Mouse (Mus musculus) midbrain, postnatal 0 days (tissue): ENCODE results near the gene Dnm3. TPM values are rescaled to one million over a fixed set of nuclear protein-coding genes. Genes with fewer than 3 reads are reported as not detected.

Experiments
- ATAC-seq: fragments of 200-750 bp; cut with Nextera tagmentation; 2 replicates; pipeline ENCODE4 v1.8.0; 2017; ENCODE audit warnings: moderate number of reproducible peaks, mild to moderate bottlenecking, moderate TSS enrichment, moderate library complexity; ENCODE audit not compliant: low FRiP score
- DNase-seq: peaks from one replicate; pipeline ENCODE4 v3.0.0-alpha.2; 2015; ENCODE audit warnings: low spot score
- H3K27ac ChIP-seq: fragments of 300-500 bp; sonication (generic); 2 replicates; pipeline ENCODE4 v1.5.1; 2014; ENCODE audit warnings: low read depth, mild to moderate bottlenecking, low read length, mixed read lengths
- H3K27me3 ChIP-seq: fragments of 300-500 bp; sonication (generic); 2 replicates; pipeline ENCODE4 v1.6.1; 2014; ENCODE audit warnings: low read length, control low read depth, mixed read lengths; ENCODE audit not compliant: insufficient read depth
- H3K36me3 ChIP-seq: fragments of 300-500 bp; sonication (generic); 2 replicates; pipeline ENCODE4 v1.6.1; 2014; ENCODE audit warnings: low read length, control low read depth, mixed read lengths; ENCODE audit not compliant: insufficient read depth
- H3K4me1 ChIP-seq: fragments of 300-500 bp; sonication (generic); 2 replicates; pipeline ENCODE4 v1.6.1; 2014; ENCODE audit warnings: mild to moderate bottlenecking, control low read depth, antibody characterized with exemption, low read length, mixed read lengths; ENCODE audit not compliant: insufficient read depth
- H3K4me2 ChIP-seq: fragments of 300-500 bp; sonication (generic); 2 replicates; pipeline ENCODE4 v1.6.1; 2014; ENCODE audit warnings: low read depth, mild to moderate bottlenecking, low read length, mixed read lengths; ENCODE audit not compliant: poor library complexity, severe bottlenecking
- H3K4me3 ChIP-seq: fragments of 300-500 bp; sonication (generic); 2 replicates; pipeline ENCODE4 v1.5.1; 2014; ENCODE audit warnings: low read depth, mild to moderate bottlenecking, low read length, moderate library complexity
- H3K9ac ChIP-seq: fragments of 300-500 bp; sonication (generic); replicated peaks from 2 replicates; pipeline ENCODE4 v1.6.1; 2014; ENCODE audit warnings: mild to moderate bottlenecking, low read length, moderate library complexity, mixed read lengths; ENCODE audit not compliant: poor library complexity, severe bottlenecking
- H3K9me3 ChIP-seq: fragments of 300-500 bp; sonication (generic); 2 replicates; pipeline ENCODE4 v1.6.1; 2016; ENCODE audit warnings: low read length, control low read depth
- CTCF ChIP-seq: IDR thresholded peaks from 2 replicates; pipeline ENCODE4 v1.5.1; 2016; ENCODE audit warnings: antibody characterized with exemption, mild to moderate bottlenecking
- WGBS: fragments of 180-500 bp; shearing (Covaris S2); extraction: QIAGEN DNeasy Blood & Tissue Kit; methylation state at CpG from one replicate; pipeline ENCODE4 v1.1.7; 2014; 5-methylcytosine and 5-hydroxymethylcytosine counted together
- polyA plus RNA-seq: library from polyadenylated mRNA; unstranded; fragments of >200 nt; fragmentation: Nextera tagmentation; extraction: Ambion mirVana; gene quantifications from 2 replicates; pipeline ENCODE4 v1.2.1, GENCODE M21; 2015
- total RNA-seq: library from RNA; depleted of rRNA; stranded (reverse); fragments of >200 nt; gene quantifications from 2 replicates; pipeline ENCODE4 v1.2.3, GENCODE M21; 2014

The Dnm3 gene
- total and polyA plus RNA-seq, 2 experiments from 2014 or later = 67.0 to 88.5 TPM

GRCm38 (mm10) chr1:162001328-162001727, 476.5 kb downstream of the Dnm3 start:
- ATAC-seq (no peak), DNase-seq (no peak)
- Histone ChIP-seq H3K9me3 (no peaks in the 10 kb centered on the region), H3K4me3 (no peak overlapping the region), H3K27me3 (no peaks in the 10 kb centered on the region), H3K9ac (no peak overlapping the region), H3K4me1 (peaks cover 3% of the 10 kb centered on the region; the same call in 1 of the 2 replicates), H3K36me3 (no peaks in the 10 kb centered on the region), H3K4me2 (no peak overlapping the region), H3K27ac (0 out of 2 replicates have a peak overlapping the region, but pooled peaks have one; percentile 12)
- no peak for TF ChIP-seq CTCF
- WGBS = 71% methylated on average over 8 of the region's 8 CpGs

GRCm38 (mm10) chr1:161999882-162000371, 477.9 kb downstream of the Dnm3 start:
- no peaks in the 10 kb centered on the region for H3K36me3 ChIP-seq
- peak; percentile 88 for TF ChIP-seq CTCF
- H3K27ac ChIP-seq = no peak overlapping the region
- DNase-seq (peak; percentile 93), ATAC-seq (peak; percentile 72)
- no peaks in the 10 kb centered on the region for H3K9me3 ChIP-seq
- peaks cover 3% of the 10 kb centered on the region; the same call in 1 of the 2 replicates for H3K4me1 ChIP-seq
- 3% methylated on average over 4 of the region's 4 CpGs for WGBS
- H3K4me2 ChIP-seq = peak overlapping the region; percentile 26; the same call in 1 of the 2 replicates
- no peaks in the 10 kb centered on the region for H3K27me3 ChIP-seq
- H3K9ac ChIP-seq = no peak overlapping the region
- H3K4me3 ChIP-seq = no peak overlapping the region

GRCm38 (mm10) chr1:161999338-161999737, 478.5 kb downstream of the Dnm3 start:
- no peak for DNase-seq
- Histone ChIP-seq H3K4me1 (peaks cover 1% of the 10 kb centered on the region; the same call in 1 of the 2 replicates), H3K27ac (no peak overlapping the region), H3K27me3 (no peaks in the 10 kb centered on the region), H3K4me2 (no peak overlapping the region), H3K4me3 (no peak overlapping the region), H3K36me3 (no peaks in the 10 kb centered on the region), H3K9ac (no peak overlapping the region), H3K9me3 (no peaks in the 10 kb centered on the region)
- 41% methylated on average over 5 of the region's 5 CpGs for WGBS
- no peak for ATAC-seq
- TF ChIP-seq CTCF = no peak

- no peak overlapping the region for H3K4me2 ChIP-seq
- TF ChIP-seq CTCF = no peak
- H3K27ac ChIP-seq = no peak overlapping the region
- no peaks in the 10 kb centered on the region for H3K36me3 ChIP-seq
- H3K4me1 ChIP-seq = no peaks in the 10 kb centered on the region
- H3K4me3 ChIP-seq = no peak overlapping the region
- no peaks in the 10 kb centered on the region for H3K9me3 ChIP-seq
- ATAC-seq = no peak
- H3K27me3 ChIP-seq = no peaks in the 10 kb centered on the region
- H3K9ac ChIP-seq = no peak overlapping the region
- 80% methylated on average over 4 of the region's 4 CpGs for WGBS
- no peak for DNase-seq
These were observed 479.1 kb downstream of the Dnm3 start for GRCm38 (mm10) chr1:161998781-161999180.

- H3K4me1 ChIP-seq = no peaks in the 10 kb centered on the region
- H3K27me3 ChIP-seq = no peaks in the 10 kb centered on the region
- WGBS = 92% methylated on average over 7 of the region's 7 CpGs
- ATAC-seq = no peak
- no peaks in the 10 kb centered on the region for H3K36me3 ChIP-seq
- no peak overlapping the region for H3K4me3 ChIP-seq
- no peak for DNase-seq
- TF ChIP-seq CTCF = no peak
- H3K9me3 ChIP-seq = no peaks in the 10 kb centered on the region
- H3K9ac ChIP-seq = no peak overlapping the region
- no peak overlapping the region for H3K4me2 ChIP-seq
- no peak overlapping the region for H3K27ac ChIP-seq
These were observed 485.4 kb downstream of the Dnm3 start for GRCm38 (mm10) chr1:161992389-161992788.

GRCm38 (mm10) chr1:161991846-161992245, 486.0 kb downstream of the Dnm3 start:
- no peaks in the 10 kb centered on the region for H3K36me3 ChIP-seq
- H3K4me3 ChIP-seq = no peak overlapping the region
- H3K9ac ChIP-seq = no peak overlapping the region
- H3K27ac ChIP-seq = no peak overlapping the region
- DNase-seq (no peak), ATAC-seq (no peak)
- H3K27me3 ChIP-seq = no peaks in the 10 kb centered on the region
- no peak for TF ChIP-seq CTCF
- 98% methylated on average over 11 of the region's 11 CpGs for WGBS
- no peaks in the 10 kb centered on the region for H3K9me3 ChIP-seq
- no peaks in the 10 kb centered on the region for H3K4me1 ChIP-seq
- no peak overlapping the region for H3K4me2 ChIP-seq
